Mouse (Mus musculus): ENCODE measurements around the gene Asb1.

Gene Asb1

GRCm38 (mm10) chr1:91540271-91540826 lies at the start of gene Asb1:
Gene Asb1 (plus strand): TSS chr1:91540544.
- in situ Hi-C loops (cut with MboI, MseI) = no loop called here

- in situ Hi-C loops (cut with MboI, MseI) = no loop called here
These were observed 47.6 kb upstream of the Asb1 start for GRCm38 (mm10) chr1:91492740-91493139.

GRCm38 (mm10) chr1:91493938-91494337 lies 46.4 kb upstream of the Asb1 start:
- in situ Hi-C loops (cut with MboI, MseI) = no loop called here

DNA sequence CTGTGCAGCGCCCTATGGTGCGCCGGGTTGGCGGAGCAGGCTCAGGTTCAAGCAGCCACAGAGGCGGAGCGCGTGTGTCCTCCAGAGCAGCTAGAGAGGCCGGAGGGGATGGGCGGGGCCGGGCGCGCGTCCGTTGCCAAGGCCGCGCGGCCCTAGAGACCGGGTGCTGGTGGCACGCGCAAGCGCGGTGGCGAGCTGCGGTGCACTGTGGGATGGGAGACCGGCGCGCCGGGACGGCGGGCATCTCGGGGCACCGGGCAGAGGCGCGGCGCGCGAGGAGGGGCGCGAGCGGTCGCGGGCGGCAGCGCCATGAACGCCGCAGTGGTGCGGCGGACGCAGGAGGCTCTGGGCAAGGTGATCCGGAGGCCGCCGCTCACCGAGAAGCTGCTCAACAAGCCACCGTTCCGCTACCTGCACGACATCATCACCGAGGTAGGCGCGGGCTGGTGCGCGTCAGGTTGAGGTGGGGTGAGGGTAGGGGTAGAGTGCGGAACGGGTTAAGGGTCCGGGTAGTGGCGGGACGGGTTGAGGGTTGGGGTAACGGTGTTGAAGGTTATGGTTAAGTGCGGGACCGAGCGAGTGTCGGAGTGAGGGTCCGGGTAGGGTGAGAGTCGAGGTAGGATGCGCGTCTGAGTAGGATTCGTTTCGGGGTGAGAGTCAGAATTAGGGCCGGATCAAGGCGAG lies 45.7 kb upstream of the Asb1 start, which contains the start of gene Traf3ip1:
TSS of gene Traf3ip1 (plus strand) at position 191 of the 684 bp plus-strand sequence.
- in situ Hi-C loops (cut with MboI, MseI) = no loop called here

GRCm38 (mm10) chr1:91495321-91495720 lies 45.0 kb upstream of the Asb1 start:
- in situ Hi-C loops (cut with MboI, MseI) = no loop called here

- in situ Hi-C loops (cut with MboI, MseI) = no loop called here
These were observed 41.8 kb upstream of the Asb1 start for GRCm38 (mm10) chr1:91498579-91498978.

DNA sequence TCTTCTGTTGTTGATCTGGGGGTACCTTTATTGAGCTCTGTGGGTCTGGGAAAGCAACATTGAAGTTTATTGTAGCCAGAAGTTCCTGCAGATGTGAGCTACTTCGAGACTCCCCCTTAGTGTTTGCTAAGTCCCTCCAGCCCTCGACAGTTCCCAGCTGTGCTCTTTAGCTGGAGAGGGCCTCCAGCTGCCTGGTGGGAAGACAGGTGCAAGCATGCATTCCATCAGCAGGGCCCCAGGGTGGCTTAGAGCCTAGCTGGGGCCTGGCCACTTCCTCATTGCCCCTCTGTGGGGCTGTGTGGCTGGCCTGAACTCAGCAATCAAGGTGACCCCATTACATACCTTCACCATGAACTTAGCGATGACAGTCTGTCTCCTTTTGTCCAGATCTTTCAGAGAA lies 35.7 kb upstream of the Asb1 start:
- in situ Hi-C loops (cut with MboI, MseI) = no loop called here

- in situ Hi-C loops (cut with MboI, MseI) = no loop called here
These were observed 25.4 kb upstream of the Asb1 start for GRCm38 (mm10) chr1:91514916-91515315.

DNA sequence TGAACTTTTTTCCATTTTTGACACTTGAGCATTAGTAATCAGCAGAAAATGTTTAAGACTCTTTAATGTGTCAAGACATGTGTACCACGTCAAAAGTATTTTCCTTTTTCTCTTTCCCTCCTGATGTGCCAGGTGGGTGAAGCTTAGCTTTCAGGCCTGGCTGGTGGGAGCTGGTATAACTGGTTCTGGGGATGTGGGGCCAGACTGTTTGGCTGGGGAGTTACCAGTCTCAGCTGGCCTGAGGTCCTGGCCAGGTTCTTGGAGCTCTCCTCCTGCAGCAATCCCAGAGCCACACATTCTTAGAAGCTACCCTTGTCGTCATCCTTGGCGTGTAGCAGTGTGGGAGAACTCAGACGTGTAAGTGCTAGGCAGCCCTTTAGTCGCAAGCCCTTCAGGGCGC lies 24.7 kb upstream of the Asb1 start:
- in situ Hi-C loops (cut with MboI, MseI) = no loop called here

- in situ Hi-C loops (cut with MboI, MseI) = no loop called here
These were observed 16.6 kb upstream of the Asb1 start for GRCm38 (mm10) chr1:91523759-91524158.

GRCm38 (mm10) chr1:91525838-91526237 lies 14.5 kb upstream of the Asb1 start:
- in situ Hi-C loops (cut with MboI, MseI) = no loop called here

DNA sequence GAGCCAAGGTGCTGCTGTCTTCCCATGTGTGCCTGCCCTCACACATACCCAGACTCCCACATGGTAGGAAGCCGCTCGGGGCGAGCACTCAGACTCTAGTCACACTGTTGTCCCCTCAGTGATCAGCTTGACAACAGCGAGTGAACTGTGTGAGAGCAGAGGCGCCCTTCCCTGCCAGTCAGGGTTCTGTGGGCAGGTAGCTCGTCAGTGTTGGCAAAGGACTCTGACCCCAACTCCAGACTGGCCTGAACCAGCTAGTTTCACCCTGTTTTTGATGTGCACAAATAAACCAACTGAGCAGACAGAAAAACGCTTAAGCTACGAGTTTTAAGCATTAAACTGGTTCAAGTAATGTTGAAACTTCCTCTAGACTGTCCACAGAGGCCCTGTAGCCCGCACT lies 10.2 kb upstream of the Asb1 start:
- in situ Hi-C loops (cut with MboI, MseI) = no loop called here

DNA sequence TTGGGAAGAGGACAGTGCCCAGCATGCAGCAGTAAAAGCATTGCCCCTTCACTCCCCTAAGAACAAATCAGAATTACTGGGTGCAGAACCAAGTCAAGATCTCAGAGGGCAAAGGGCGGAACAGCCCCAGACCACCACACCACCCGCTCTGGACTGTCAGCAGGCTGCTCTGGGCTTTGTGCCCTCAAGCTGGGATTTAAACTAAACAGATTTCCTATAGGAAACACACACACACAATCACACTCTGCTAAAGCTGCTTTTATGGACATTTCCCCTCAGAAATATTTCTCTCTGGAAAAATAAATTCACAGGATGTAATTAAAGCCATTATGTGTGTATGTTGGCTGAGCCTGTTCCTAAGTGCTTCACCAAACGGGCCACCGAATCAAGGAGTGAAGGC lies 8.1 kb upstream of the Asb1 start:
- in situ Hi-C loops (cut with MboI, MseI) = no loop called here

- in situ Hi-C loops (cut with MboI, MseI) = no loop called here
These were observed 7.5 kb upstream of the Asb1 start for GRCm38 (mm10) chr1:91532892-91533291.

GRCm38 (mm10) chr1:91533483-91533882 lies 6.9 kb upstream of the Asb1 start:
- in situ Hi-C loops (cut with MboI, MseI) = no loop called here

GRCm38 (mm10) chr1:91533961-91534723 lies 6.2 kb upstream of the Asb1 start:
- in situ Hi-C loops (cut with MboI, MseI) = no loop called here

GRCm38 (mm10) chr1:91537786-91538569 lies 2.4 kb upstream of the Asb1 start:
- in situ Hi-C loops (cut with MboI, MseI) = no loop called here

GRCm38 (mm10) chr1:91538570-91538929 lies 1.8 kb upstream of the Asb1 start:
- in situ Hi-C loops (cut with MboI, MseI) = no loop called here

DNA sequence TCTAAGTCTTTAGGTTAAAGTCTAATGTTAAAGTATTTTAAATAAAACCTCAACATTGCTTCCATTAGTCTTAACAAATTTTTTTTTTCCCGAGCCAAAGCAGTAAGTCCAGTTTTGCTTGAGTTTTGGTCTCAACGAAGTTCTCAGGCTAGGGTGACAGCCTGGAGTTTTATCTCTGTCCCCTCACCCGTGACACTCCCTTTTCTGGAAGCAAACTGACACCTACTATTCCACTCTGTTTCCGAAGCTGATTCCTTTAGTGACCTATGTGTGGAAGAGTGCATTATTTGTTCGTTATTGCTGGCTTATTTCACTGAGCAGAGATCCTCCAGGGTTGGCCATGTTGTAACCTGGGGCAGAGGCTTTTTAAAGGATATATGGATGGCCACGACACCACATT lies 1.1 kb upstream of the Asb1 start:
- in situ Hi-C loops (cut with MboI, MseI) = no loop called here

- in situ Hi-C loops (cut with MboI, MseI) = no loop called here
These were observed 557 bp upstream of the Asb1 start for GRCm38 (mm10) chr1:91539704-91540270.

DNA sequence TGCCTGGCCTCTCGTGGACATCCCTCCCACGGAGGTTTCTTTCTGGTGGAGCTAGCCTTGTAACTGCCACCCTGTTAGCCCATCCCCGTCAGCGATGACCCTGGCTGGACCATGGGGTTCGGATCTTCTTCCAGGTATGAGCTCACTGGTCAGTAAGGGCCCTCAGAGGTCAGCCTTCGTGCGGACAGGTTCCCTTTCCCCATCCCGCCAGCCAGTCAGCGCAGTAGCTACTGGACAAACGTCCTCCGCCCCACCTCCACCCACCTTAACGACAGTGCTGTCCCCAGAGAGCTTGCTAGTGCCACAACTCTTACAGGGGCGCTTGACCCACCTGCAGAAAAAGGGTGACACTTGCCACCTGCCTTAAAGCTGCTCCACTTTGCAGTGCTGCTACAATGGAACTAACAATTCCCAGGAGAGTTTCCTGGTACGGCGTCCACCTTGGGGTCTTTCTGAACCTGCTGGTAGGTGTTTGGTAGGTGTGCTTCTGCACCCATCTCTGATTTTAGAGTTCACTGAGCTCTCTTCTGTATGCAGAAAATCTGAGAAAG lies 773 bp downstream of the Asb1 start:
- in situ Hi-C loops (cut with MboI, MseI) = no loop called here

GRCm38 (mm10) chr1:91543974-91544373 lies 3.6 kb downstream of the Asb1 start:
- in situ Hi-C loops (cut with MboI, MseI) = no loop called here
